Mouse (Mus musculus) forebrain, embryonic 12.5 days (tissue): Measurements from ENCODE around the gene Rab13. TPM values are rescaled to one million over a fixed set of nuclear protein-coding genes. Genes with fewer than 3 reads are reported as not detected.

Experiments used
- ATAC-seq: fragments of 200-750 bp; cut with Nextera tagmentation; 2 replicates; pipeline ENCODE4 v1.8.0; 2017; ENCODE audit warnings: moderate TSS enrichment; ENCODE audit not compliant: low FRiP score
- H3K27ac ChIP-seq: fragments of 300-500 bp; sonication (generic); 2 replicates; pipeline ENCODE4 v1.5.1; 2016; ENCODE audit warnings: mild to moderate bottlenecking
- H3K27me3 ChIP-seq: fragments of 300-500 bp; sonication (generic); 2 replicates; pipeline ENCODE4 v1.6.1; 2016; ENCODE audit warnings: mild to moderate bottlenecking
- H3K36me3 ChIP-seq: fragments of 300-500 bp; sonication (generic); replicated peaks from 2 replicates; pipeline ENCODE4 v1.6.1; 2016; ENCODE audit warnings: mild to moderate bottlenecking
- H3K4me1 ChIP-seq: fragments of 300-500 bp; sonication (generic); 2 replicates; pipeline ENCODE4 v1.6.1; 2016
- H3K4me2 ChIP-seq: fragments of 300-500 bp; sonication (generic); 2 replicates; pipeline ENCODE4 v1.6.1; 2016; ENCODE audit warnings: mild to moderate bottlenecking, moderate library complexity
- H3K4me3 ChIP-seq: fragments of 300-500 bp; sonication (generic); replicated peaks from 2 replicates; pipeline ENCODE4 v1.5.1; 2016; ENCODE audit warnings: mild to moderate bottlenecking
- H3K9ac ChIP-seq: fragments of 300-500 bp; sonication (generic); 2 replicates; pipeline ENCODE4 v1.6.1; 2016; ENCODE audit warnings: mild to moderate bottlenecking
- H3K9me3 ChIP-seq: fragments of 300-500 bp; sonication (generic); 2 replicates; pipeline ENCODE4 v1.6.1; 2016
- WGBS: fragments of 180-500 bp; shearing (Covaris S2); methylation state at CpG from one replicate; pipeline ENCODE4 v1.1.7; 2016; 5-methylcytosine and 5-hydroxymethylcytosine counted together
- polyA plus RNA-seq: library from polyadenylated mRNA; unstranded; fragments of >200 nt; fragmentation: Nextera tagmentation; extraction: Ambion mirVana; gene quantifications from 2 replicates; pipeline ENCODE4 v1.2.1, GENCODE M21; 2016

The Rab13 gene
- polyA plus RNA-seq, 1 experiment from 2014 or later = 22.6 TPM

DNA sequence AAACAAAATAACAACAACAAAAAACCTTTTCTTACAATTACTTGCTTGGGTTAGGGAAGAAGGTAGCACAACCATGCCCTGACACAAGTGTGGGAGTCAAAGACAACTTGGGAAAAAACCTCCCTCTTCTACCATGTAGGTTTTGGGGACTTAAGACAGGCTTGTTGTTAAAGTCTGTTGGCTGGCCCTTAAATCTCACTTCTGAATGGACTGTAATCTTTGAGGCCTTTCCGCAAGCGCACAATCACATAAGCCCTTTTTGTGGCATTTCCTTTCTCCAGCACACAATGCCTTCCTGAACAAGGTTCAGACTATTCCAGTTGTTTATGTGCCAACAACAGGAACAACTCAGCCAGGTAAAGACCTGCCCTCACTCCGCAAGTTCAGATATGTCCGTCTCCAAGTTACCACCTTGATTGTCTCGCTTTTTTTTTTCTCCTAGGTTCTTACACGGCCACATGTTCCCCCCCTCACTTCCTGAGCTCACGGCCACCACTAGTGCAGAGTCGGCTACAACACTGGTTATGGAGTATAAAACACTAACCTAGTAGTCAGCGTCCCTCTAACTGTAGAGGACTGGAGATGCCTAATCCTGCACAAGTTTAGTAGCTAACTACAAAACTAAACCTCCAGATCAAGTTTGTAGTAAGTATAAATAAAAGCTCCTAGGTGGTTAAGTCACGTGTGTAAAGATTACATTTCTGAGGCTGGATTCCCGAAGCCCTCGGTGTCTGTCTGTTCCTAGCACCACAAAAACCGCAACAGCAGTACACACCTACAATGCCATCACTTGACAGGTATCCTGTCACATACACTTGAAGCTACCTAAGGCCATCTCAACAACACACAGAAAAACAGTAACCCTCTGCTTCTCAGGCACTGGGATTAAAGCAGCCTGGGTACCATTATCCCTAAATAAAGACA lies 1.8 kb upstream of the Rab13 start:
- WGBS = 89% methylated on average over 13 of the region's 13 CpGs
- Histone ChIP-seq H3K4me1 (peaks cover 24% of the 10 kb centered on the region), H3K27me3 (no peaks in the 10 kb centered on the region), H3K4me2 (peak overlapping the region; percentile 86), H3K9ac (no peak overlapping the region), H3K9me3 (no peaks in the 10 kb centered on the region), H3K36me3 (peaks cover 51% of the 10 kb centered on the region), H3K4me3 (peak overlapping the region; percentile 84), H3K27ac (no peak overlapping the region)
- ATAC-seq = no peak

DNA sequence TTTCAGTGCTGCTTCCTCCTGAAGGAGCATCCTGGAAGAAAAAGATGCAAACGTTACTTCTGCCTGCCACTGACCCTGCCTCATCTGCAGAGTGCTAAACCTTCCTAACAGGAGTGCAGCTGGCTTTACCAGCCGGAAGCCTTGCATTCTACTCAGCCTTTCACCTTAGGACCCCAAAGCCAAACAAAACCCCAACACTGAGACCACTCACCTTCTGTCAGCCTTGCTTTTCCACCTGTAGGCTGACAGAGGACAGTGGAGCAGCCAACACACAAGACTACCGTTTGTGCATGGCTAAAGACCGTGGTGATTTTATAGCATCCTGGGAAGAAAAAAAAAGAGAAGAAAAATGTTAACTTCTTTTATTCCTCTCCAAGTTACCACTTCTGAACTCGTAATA lies 772 bp upstream of the Rab13 start:
- Histone ChIP-seq H3K27ac (no peak overlapping the region), H3K27me3 (no peaks in the 10 kb centered on the region), H3K4me2 (peak overlapping the region; percentile 86), H3K4me3 (peak overlapping the region; percentile 84), H3K9me3 (no peaks in the 10 kb centered on the region), H3K4me1 (peaks cover 24% of the 10 kb centered on the region), H3K36me3 (peaks cover 49% of the 10 kb centered on the region), H3K9ac (peak overlapping the region; percentile 88)
- 24% methylated on average over 5 of the region's 5 CpGs for WGBS
- no peak for ATAC-seq

DNA sequence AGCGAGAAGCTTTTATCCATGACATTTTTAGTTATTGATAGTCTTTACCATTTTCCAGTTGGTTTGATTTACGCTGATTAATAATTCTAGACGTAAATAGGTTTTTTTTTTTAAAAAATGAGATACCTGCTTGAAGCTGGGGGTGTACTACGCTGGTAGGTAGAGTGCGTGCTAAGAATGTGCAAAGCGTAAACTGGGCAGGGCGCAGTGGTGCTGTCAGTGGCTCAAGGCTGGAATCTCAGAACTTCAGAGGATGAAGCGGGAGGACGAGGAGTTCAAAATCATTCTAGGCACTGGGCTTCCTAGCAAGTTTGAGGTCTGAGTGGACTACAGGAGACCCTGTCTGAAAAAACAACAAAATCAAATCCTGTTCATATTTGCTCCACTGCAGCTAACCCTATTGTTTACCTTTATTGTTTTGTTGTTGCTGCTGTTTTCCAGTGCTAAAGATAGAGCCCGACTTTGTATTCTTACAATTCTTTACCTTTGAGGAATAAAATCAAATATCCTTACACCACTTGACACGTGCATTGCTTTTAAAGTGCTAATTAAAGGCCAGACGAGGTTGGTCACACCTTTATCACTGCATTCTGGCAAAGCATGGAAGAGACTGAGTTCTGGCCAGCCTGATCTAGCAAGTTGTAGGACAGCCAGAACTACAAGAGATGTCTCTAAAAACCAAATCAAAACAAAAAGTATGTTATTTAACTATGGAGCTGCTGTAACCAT lies 625 bp downstream of the Rab13 start:
- 14% methylated on average over 12 of the region's 12 CpGs for WGBS
- H3K9me3 ChIP-seq = no peaks in the 10 kb centered on the region
- H3K27ac ChIP-seq = peak overlapping the region; percentile 86; the same call in 1 of the 2 replicates
- H3K4me2 ChIP-seq = peak overlapping the region; percentile 86
- peak; percentile 59; the same call in 1 of the 2 replicates for ATAC-seq
- H3K9ac ChIP-seq = peak overlapping the region; percentile 30; the same call in 1 of the 2 replicates
- peaks cover 35% of the 10 kb centered on the region for H3K36me3 ChIP-seq
- H3K4me1 ChIP-seq = peaks cover 24% of the 10 kb centered on the region
- H3K4me3 ChIP-seq = peak overlapping the region; percentile 84
- H3K27me3 ChIP-seq = no peaks in the 10 kb centered on the region

DNA sequence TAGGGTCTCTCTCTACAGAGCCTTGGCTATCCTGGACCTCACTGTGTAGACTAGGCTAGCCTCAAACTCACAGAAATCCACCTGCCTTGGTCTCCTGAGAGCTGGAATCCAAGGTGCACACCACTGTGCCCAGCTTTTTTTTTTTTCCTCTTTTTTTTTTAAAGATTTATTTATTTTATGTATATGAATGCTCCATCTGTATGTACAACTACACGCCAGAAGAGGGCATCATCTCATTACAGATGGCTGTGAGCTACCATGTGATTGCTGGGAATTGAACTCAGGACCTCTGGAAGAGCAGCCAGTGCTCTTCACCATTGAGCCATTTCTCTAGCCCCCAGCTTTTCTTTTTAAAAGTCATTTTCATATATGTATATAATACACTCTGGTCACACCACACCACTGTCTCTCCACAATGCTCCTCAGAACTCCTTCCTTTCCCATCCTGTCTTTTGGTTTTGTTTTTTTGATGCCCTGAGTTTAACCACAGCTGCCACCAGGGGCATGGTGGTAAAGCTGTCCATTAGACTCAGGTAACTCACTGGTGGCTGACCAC lies 2.4 kb downstream of the Rab13 start:
- peaks cover 18% of the 10 kb centered on the region for H3K36me3 ChIP-seq
- WGBS = 39% methylated on average over 1 of the region's 1 CpGs

DNA sequence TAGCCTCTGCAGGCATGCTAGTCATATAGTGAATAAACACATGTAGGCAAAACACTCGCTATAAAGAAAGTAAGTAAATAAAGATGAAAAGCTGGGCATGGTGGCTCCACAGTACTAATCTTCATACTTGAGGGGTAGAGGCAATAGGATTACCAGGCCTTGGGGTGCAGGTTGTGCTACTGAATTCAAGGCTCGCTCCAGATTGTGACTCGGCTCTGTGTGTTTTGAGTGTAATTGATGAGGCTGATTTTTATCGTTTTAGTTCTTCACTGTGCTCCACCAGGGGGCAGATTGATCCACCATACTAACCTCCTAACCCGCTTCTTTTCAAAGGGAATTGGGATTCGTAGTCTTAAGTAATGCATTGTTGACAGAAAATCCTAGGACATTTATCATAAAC lies 6.6 kb downstream of the Rab13 start:
- no peaks in the 10 kb centered on the region for H3K27me3 ChIP-seq
- ATAC-seq = peak; percentile 59
- peak overlapping the region; percentile 63 for H3K9ac ChIP-seq
- peak overlapping the region; percentile 45 for H3K4me3 ChIP-seq
- H3K4me1 ChIP-seq = peaks cover 18% of the 10 kb centered on the region
- peaks cover 8% of the 10 kb centered on the region for H3K36me3 ChIP-seq
- peak overlapping the region; percentile 69 for H3K4me2 ChIP-seq
- no peaks in the 10 kb centered on the region for H3K9me3 ChIP-seq
- WGBS = 12% methylated on average over 6 of the region's 6 CpGs
- H3K27ac ChIP-seq = peak overlapping the region; percentile 61

More for the DNA sequence above, 2.4 kb downstream of the Rab13 start:
- Histone ChIP-seq H3K27me3 (no peaks in the 10 kb centered on the region), H3K27ac (no peak overlapping the region), H3K9ac (no peak overlapping the region), H3K4me3 (no peak overlapping the region), H3K4me2 (no peak overlapping the region), H3K9me3 (no peaks in the 10 kb centered on the region), H3K4me1 (peaks cover 36% of the 10 kb centered on the region)
- ATAC-seq = no peak

DNA sequence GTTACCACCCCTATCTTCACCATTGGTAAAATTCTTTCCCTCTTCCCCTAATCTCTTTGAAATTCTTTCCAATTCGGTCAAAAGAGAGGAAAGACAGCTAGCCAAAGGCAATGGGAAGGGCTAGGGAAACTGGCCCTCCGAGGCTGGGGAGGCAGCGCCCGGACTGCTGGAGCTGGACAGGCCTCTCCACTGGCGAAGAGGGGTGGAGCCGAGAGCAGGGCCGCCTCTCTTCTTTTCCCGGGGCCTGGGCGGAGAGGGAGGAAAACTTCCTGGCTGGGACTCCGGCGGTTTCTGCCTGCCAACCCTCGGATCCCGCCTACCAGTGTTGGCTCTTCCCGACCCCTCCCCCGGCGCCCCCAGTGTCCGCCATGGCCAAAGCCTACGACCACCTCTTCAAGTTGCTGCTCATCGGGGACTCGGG lies 7.0 kb downstream of the Rab13 start:
- Histone ChIP-seq H3K27me3 (no peaks in the 10 kb centered on the region), H3K27ac (peak overlapping the region; percentile 61), H3K4me3 (peak overlapping the region; percentile 45), H3K36me3 (peaks cover 13% of the 10 kb centered on the region), H3K4me1 (peaks cover 18% of the 10 kb centered on the region), H3K9me3 (no peaks in the 10 kb centered on the region), H3K9ac (peak overlapping the region; percentile 63), H3K4me2 (peak overlapping the region; percentile 69)
- WGBS = 0% methylated on average over 20 of the region's 20 CpGs
- ATAC-seq = peak; percentile 76

DNA sequence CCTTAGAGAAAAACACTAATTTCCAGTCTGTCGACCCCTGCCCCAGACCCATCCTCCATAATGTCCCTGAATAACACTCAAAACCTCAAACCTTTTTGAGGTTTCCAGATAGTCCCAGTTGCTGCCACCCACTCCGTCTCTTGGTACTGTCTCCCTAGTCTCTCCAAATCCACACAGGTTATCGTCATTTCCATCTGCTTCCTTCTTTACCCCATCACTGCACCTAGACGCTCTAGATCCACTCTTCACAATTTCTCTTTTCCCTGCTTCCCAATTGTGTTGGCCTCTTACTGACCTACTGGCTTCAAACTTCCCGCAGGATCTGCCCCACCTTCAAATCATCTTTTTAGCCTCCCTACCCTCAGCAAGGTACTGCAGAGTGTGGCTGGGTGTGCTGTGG lies 7.6 kb downstream of the Rab13 start:
- Histone ChIP-seq H3K27me3 (no peaks in the 10 kb centered on the region), H3K9me3 (no peaks in the 10 kb centered on the region), H3K4me3 (peak overlapping the region; percentile 45), H3K4me1 (peaks cover 18% of the 10 kb centered on the region), H3K4me2 (peak overlapping the region; percentile 69), H3K27ac (no peak overlapping the region), H3K36me3 (peaks cover 17% of the 10 kb centered on the region), H3K9ac (peak overlapping the region; percentile 63)
- WGBS = 23% methylated on average over 5 of the region's 5 CpGs
- ATAC-seq = no peak

DNA sequence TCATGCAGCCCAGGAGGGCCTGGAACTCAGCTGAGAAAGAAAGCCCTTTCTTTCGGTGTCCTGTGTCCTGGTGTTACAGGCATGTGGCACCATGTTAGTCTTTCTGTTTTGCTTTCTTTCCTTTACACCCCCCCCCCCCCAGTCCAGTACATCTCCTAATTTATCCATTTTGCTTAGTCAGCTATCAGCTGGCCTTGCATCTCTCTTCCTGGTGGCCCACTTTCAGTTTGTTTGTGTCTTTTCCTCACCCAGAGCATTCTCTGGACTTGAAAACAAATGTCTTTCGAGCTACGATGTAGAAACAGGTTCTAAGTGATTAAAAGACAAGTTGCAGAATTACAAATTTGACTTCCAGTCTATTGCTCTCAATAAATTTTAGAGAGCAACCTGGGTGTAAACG lies 9.0 kb downstream of the Rab13 start:
- H3K9ac ChIP-seq = no peak overlapping the region
- no peaks in the 10 kb centered on the region for H3K9me3 ChIP-seq
- peaks cover 17% of the 10 kb centered on the region for H3K36me3 ChIP-seq
- H3K4me1 ChIP-seq = peaks cover 18% of the 10 kb centered on the region
- H3K27me3 ChIP-seq = no peaks in the 10 kb centered on the region
- H3K27ac ChIP-seq = no peak overlapping the region
- no peak overlapping the region for H3K4me3 ChIP-seq
- ATAC-seq = no peak
- no peak overlapping the region for H3K4me2 ChIP-seq
- 92% methylated on average over 4 of the region's 4 CpGs for WGBS

DNA sequence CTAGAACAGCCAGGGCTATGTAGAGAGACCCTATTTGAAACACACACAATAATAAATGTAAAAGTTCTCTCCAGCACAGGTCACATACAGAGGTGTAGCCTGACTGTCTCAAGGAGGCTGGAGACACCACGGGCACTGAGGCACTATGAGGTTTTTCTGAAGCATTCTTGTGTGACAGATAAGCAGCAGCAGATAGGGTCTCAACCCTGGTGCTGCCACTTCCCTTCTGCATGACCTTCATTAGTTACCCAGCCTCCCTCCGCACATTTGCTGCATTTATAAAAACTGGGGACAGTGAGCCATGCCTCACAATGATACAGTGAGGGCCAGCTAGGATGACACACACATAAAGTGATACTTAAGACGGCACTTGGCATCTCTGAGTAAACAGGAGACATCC lies 9.4 kb downstream of the Rab13 start:
- Histone ChIP-seq H3K4me2 (no peak overlapping the region), H3K36me3 (peaks cover 17% of the 10 kb centered on the region), H3K4me3 (no peak overlapping the region), H3K27ac (no peak overlapping the region), H3K4me1 (peaks cover 18% of the 10 kb centered on the region), H3K9me3 (no peaks in the 10 kb centered on the region), H3K27me3 (no peaks in the 10 kb centered on the region), H3K9ac (no peak overlapping the region)
- WGBS = 88% methylated on average over 3 of the region's 3 CpGs
- no peak for ATAC-seq

DNA sequence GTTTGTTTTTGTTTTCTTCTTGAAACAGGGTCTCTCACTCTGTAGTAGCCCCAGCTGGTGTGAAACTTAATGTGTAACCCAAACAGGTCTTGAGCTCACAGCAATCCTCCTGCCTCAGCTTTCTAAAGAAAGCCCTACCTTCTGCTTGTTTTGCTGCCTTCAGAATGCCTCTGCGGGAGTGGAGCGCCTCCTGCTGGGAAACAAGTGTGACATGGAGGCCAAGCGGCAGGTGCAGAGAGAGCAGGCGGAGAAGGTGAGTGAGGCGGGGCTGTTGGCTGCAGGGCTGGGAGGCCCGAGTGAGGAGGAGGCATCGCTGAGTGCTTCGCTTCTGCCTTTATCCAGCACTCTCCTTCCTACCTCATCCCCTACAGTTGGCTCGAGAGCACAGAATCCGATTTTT lies 10.8 kb downstream of the Rab13 start:
- Histone ChIP-seq H3K9ac (no peak overlapping the region), H3K27ac (no peak overlapping the region), H3K4me3 (no peak overlapping the region), H3K4me1 (peaks cover 18% of the 10 kb centered on the region), H3K9me3 (no peaks in the 10 kb centered on the region), H3K27me3 (no peaks in the 10 kb centered on the region), H3K4me2 (no peak overlapping the region), H3K36me3 (peaks cover 17% of the 10 kb centered on the region)
- 83% methylated on average over 10 of the region's 10 CpGs for WGBS
- no peak for ATAC-seq

DNA sequence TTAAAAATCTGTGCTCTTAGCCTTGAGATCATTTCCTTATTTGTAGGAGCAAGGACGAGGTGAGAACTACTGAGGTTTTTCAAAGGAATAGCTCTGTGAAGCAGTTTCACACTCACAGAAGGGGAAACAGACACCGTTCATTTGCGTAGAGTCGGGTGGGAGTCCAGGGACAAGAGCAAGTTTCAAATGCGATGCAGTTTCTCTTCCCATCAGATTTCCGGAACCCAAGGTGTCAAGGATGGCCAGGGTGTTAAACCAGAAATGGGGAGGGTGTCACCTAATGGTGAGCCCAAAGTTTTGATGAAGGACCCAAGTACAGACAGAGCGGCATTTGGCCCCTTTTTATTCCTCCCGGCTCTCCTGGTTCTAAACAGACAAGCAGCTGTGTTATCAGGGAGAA lies 17.6 kb downstream of the Rab13 start:
- Histone ChIP-seq H3K27ac (peak overlapping the region; percentile 88; the same call in 1 of the 2 replicates), H3K27me3 (no peaks in the 10 kb centered on the region), H3K4me1 (peaks cover 13% of the 10 kb centered on the region), H3K9ac (peak overlapping the region; percentile 75), H3K9me3 (no peaks in the 10 kb centered on the region), H3K36me3 (peaks cover 22% of the 10 kb centered on the region), H3K4me3 (peak overlapping the region; percentile 61), H3K4me2 (peak overlapping the region; percentile 79)
- no peak; the same call in 1 of the 2 replicates for ATAC-seq
- 20% methylated on average over 8 of the region's 8 CpGs for WGBS
